Comparison of ENCODE assay signal across 11 mouse cellular contexts in the genomic region with DNA sequence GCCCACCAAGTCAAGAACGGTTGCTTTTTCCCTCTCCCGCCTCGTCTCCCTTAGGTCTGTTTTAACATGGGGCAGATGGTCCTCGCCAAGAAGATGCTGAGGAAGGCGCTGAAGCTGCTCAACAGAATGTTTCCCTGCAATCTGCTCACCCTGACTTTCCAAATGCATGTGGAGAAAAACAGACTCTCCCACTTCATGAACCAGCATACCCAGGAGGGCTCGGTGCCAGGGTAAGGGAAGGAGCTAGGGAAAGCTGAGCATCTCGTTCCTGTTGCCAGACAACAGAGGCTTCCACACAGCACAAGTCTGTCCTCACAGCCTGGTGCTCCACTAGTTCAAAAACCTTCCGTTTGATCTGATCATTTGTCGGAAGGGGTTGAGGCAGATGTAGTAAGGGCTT.
DNase-seq lines count a peak whose midpoint lies in the region; ATAC-seq and TF ChIP-seq lines count a peak whose summit lies in the region.
"Had no signal": no experiment of that assay in that cellular context is flagged by ENCODE, and none has a peak within 500 bp of the region (broad histone marks: within the 10 kb centered on the region; RNA-seq: fewer than 3 reads in every experiment).

No protein-coding gene starts in this region.

- H3K4me1 ChIP-seq in hindbrain, embryonic 14.5 days (replicated peaks; ENCODE audit: control insufficient read depth, insufficient read depth, low read length), result no peaks in the 10 kb centered on the region
- H3K4me1 ChIP-seq: heart, embryonic 15.5 days had no signal

- peak; percentile 71 for DNase-seq in brain, embryonic 18.5 days (ENCODE audit: low read depth, low spot score)
- peak; percentile 93 to 96 for DNase-seq in cerebellum, postnatal 10 days
- DNase-seq in layer of hippocampus, adult 2 months (ENCODE audit: low spot score in 2 of 2), result peak; percentile 81 to 92
- DNase-seq in left cerebral cortex, postnatal 25 days (ENCODE audit: low spot score in 2 of 2), result peak; percentile 77 to 94
- no peak for DNase-seq in gastrocnemius, postnatal 36 days
- DNase-seq in retina, postnatal 1 day, result no peak
- no peak for DNase-seq in embryo, embryonic 10 days (ENCODE audit: low spot score)
- DNase-seq in hindbrain, embryonic 14.5 days (ENCODE audit: low spot score), result no peak
- DNase-seq: kidney, adult 11 months; thymus, adult 18-20 months had no signal

- intact Hi-C loops in left cerebral cortex, postnatal 25 days (cut with DNase I), result loop anchor here (5.0 kb wide), 1 partner anchor 97 kb away; a partner anchor contains a TSS
- intact Hi-C loops in gastrocnemius, postnatal 36 days (cut with DNase I), result loop anchor here (5.0 kb wide), 1 partner anchor 37 kb away; no protein-coding TSS in a partner anchor

- H3K27me3 ChIP-seq in hindbrain, embryonic 14.5 days (ENCODE audit: control insufficient read depth, insufficient read depth, low read length), result no peaks in the 10 kb centered on the region
- H3K27me3 ChIP-seq: heart, embryonic 15.5 days had no signal

- whole genome bisulfite sequencing in hindbrain, embryonic 14.5 days, result 88% methylated on average over 9 of the region's 9 CpGs

- H3K9me3 ChIP-seq in hindbrain, embryonic 14.5 days (ENCODE audit: control insufficient read depth, low read length), result no peaks in the 10 kb centered on the region
- H3K9me3 ChIP-seq: heart, embryonic 15.5 days had no signal

- H3K36me3 ChIP-seq in hindbrain, embryonic 14.5 days (replicated peaks; ENCODE audit: control insufficient read depth, insufficient read depth), result no peaks in the 10 kb centered on the region
- H3K36me3 ChIP-seq: heart, embryonic 15.5 days had no signal

- no peak for TF ChIP-seq CTCF in layer of hippocampus, adult 2 months (conservative IDR thresholded peaks at IDR 0.05)

- no peak overlapping the region for H3K4me2 ChIP-seq in hindbrain, embryonic 14.5 days (replicated peaks)
- H3K4me2 ChIP-seq: heart, embryonic 15.5 days had no signal

- no peak overlapping the region for H3K9ac ChIP-seq in hindbrain, embryonic 14.5 days
- H3K9ac ChIP-seq: heart, embryonic 15.5 days had no signal

- no peak overlapping the region for H3K4me3 ChIP-seq in layer of hippocampus, adult 2 months
- H3K4me3 ChIP-seq in hindbrain, embryonic 14.5 days (replicated peaks; ENCODE audit: low read length), result no peak overlapping the region
- H3K4me3 ChIP-seq: heart, embryonic 15.5 days had no signal

- no peak for ATAC-seq in hindbrain, embryonic 14.5 days (ENCODE audit: low FRiP score)

- H3K27ac ChIP-seq in layer of hippocampus, adult 2 months, result peak overlapping the region; percentile 83
- no peak overlapping the region for H3K27ac ChIP-seq in hindbrain, embryonic 14.5 days
- H3K27ac ChIP-seq: heart, embryonic 15.5 days had no signal

Comparison
In these comparisons a context has a peak if more than half of its experiments do, and no peak if none do; other contexts are left out.
1. DNase-seq: peak in brain, embryonic 18.5 days (single experiment), cerebellum, postnatal 10 days (2 of 2), layer of hippocampus, adult 2 months (2 of 2) and left cerebral cortex, postnatal 25 days (2 of 2); none in gastrocnemius, postnatal 36 days (0 of 2), retina, postnatal 1 day (single experiment), embryo, embryonic 10 days (single experiment) and hindbrain, embryonic 14.5 days (single experiment).